Mouse (Mus musculus) E14TG2a.4 (cell line): Measurements from ENCODE around the gene Rab8a.

ENCODE experiments used
- H3K27me3 ChIP-seq: 2 replicates; pipeline ENCODE4 v1.6.1; 2014; ENCODE audit warnings: low read length, control low read depth; ENCODE audit not compliant: insufficient read depth
- H3K36me3 ChIP-seq: 2 replicates; pipeline ENCODE4 v1.6.1; 2014; ENCODE audit warnings: low read length, control low read depth; ENCODE audit not compliant: insufficient read depth
- H3K4me1 ChIP-seq: replicated peaks from 2 replicates; pipeline ENCODE4 v1.6.1; 2014; ENCODE audit warnings: low read depth, low read length, control low read depth
- H3K4me3 ChIP-seq: replicated peaks from 2 replicates; pipeline ENCODE4 v1.5.1; 2014; ENCODE audit warnings: mild to moderate bottlenecking, low read length
- H3K9me3 ChIP-seq: 2 replicates; pipeline ENCODE4 v1.6.1; 2014; ENCODE audit warnings: low read length, control low read depth
- CTCF ChIP-seq: conservative IDR thresholded peaks from 2 replicates; pipeline ENCODE4 v1.5.1; 2014; ENCODE audit warnings: low read length
- NANOG ChIP-seq: IDR thresholded peaks from 2 replicates; pipeline ENCODE4 v1.6.1; 2014; ENCODE audit warnings: borderline replicate concordance, low read length, mixed read lengths
- POU5F1 ChIP-seq: IDR thresholded peaks from 2 replicates; pipeline ENCODE4 v1.6.1; 2014; ENCODE audit warnings: low read length, borderline replicate concordance

Rab8a gene

DNA sequence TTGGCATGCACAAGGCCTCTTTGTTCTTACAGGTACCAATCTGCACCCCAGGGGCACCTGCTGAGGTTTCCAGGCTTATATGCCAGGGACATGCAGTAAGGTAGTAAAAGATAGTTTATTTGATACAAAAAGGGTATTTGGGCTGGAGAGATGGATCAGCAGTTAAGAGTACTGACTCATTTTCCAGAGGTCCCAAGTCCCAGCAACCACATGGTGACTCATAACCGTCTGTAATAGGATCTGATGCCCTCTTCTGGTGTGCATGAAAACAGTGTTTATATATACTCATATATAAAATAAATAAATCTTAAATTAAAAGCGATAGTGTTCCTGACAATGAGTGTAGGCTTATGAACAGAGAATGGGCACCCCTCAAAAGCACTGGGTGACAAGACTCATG, 2.9 kb upstream of the Rab8a start:
- Histone ChIP-seq H3K36me3 (peaks cover 47% of the 10 kb centered on the region), H3K27me3 (no peaks in the 10 kb centered on the region), H3K4me1 (peaks cover 60% of the 10 kb centered on the region), H3K4me3 (peak overlapping the region; percentile 83), H3K9me3 (no peaks in the 10 kb centered on the region)
- TF ChIP-seq POU5F1 (no peak), CTCF (no peak), NANOG (no peak)

DNA sequence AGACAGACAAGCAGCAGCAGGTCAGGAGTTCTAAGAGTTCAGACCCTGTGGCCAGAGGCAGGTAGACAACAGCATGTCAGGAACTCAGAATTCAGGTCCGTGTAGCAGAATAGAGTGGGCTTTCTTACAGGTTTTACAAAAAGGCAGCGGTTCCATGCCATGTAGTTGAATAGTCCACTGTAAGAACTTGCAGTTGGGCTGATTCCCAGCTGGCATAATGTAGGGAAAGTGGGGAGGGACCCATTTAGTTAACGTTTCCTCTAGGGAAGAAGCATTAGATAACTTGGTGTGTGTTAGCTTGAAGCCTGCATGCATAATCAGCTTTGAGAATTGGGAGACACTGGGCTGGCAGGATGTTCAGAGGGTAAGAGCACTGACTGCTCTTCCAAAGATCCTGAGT, 2.3 kb upstream of the Rab8a start:
- Histone ChIP-seq H3K4me1 (peaks cover 54% of the 10 kb centered on the region), H3K9me3 (no peaks in the 10 kb centered on the region), H3K27me3 (no peaks in the 10 kb centered on the region), H3K4me3 (peak overlapping the region; percentile 83; the same call in 1 of the 2 replicates), H3K36me3 (peaks cover 47% of the 10 kb centered on the region)
- no peak for TF ChIP-seq CTCF
- TF ChIP-seq POU5F1 = no peak
- no peak for TF ChIP-seq NANOG

DNA sequence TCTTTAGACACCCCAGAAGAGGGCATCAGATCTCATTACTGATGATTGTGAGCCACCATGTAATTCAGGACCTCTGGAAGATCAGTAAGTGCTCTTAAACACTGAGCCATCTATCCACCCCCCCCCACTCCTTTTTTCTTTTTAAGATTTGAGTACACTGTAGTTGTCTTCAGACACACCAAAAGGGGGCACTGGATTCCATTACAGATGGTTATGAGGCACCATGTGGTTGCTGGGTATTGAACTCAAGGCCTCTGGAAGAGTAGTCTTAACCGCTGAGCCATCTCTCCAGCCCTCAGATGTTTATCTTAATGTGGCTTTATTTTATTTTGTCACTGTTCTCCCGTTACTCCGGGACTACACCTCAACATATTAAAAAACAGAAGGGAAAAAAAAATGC, 993 bp upstream of the Rab8a start:
- H3K4me1 ChIP-seq = peaks cover 53% of the 10 kb centered on the region
- H3K36me3 ChIP-seq = peaks cover 44% of the 10 kb centered on the region
- no peaks in the 10 kb centered on the region for H3K27me3 ChIP-seq
- TF ChIP-seq CTCF = no peak
- TF ChIP-seq POU5F1 = no peak
- TF ChIP-seq NANOG = no peak
- H3K9me3 ChIP-seq = no peaks in the 10 kb centered on the region
- H3K4me3 ChIP-seq = peak overlapping the region; percentile 83

DNA sequence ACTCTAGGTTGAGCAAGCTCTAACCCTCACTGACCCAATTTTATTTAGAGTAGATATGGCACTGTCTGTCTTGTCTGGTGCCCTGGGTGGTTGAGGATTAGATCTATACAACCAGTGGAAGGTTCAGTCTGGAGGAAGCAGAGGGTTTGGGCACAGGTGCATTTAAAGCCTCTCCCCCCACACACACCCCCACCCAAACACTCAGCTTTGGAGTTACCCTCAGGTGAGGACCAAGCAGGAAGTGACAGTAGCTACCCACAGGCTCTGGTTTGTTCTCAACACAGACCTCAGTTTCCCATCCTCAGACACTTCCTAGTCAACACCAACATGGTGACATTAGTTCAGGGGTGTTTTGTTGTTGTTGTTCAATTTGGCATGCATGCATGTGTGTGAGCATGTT, 1.8 kb downstream of the Rab8a start:
- no peaks in the 10 kb centered on the region for H3K27me3 ChIP-seq
- no peaks in the 10 kb centered on the region for H3K9me3 ChIP-seq
- no peak overlapping the region for H3K4me3 ChIP-seq
- H3K4me1 ChIP-seq = peaks cover 30% of the 10 kb centered on the region
- peaks cover 43% of the 10 kb centered on the region for H3K36me3 ChIP-seq
- no peak for TF ChIP-seq CTCF
- no peak for TF ChIP-seq NANOG
- TF ChIP-seq POU5F1 = no peak

DNA sequence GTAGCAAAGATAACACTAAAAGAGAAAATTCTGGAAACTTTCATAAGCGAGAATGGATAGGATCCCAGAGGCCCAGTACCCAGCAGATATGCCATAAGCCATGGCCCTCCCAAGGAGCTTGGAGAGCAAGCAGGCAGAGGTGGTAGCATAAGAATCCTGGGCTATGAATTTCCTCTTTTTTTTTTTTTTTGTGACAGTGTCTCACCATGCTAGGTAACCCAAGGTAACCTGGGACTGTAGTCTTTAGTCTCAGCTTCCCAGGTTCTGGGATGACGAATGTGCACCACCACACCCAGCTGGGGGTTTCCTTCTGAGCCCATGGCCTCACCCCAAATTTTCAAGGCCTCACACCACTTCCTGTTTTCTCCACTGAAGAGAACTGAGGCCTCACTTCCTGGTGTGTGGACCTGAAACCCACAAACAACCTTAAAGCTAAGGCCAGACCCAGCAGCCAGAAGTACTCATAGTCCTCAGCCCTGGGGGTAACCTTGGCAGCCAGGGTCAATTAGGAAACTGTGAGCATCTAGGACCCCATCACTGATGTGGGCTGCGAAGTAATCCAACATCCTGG, 8.2 kb downstream of the Rab8a start:
- no peaks in the 10 kb centered on the region for H3K9me3 ChIP-seq
- no peak overlapping the region for H3K4me3 ChIP-seq
- no peaks in the 10 kb centered on the region for H3K27me3 ChIP-seq
- TF ChIP-seq NANOG (no peak), POU5F1 (no peak), CTCF (no peak)
- H3K36me3 ChIP-seq = peaks cover 86% of the 10 kb centered on the region
- H3K4me1 ChIP-seq = peaks cover 20% of the 10 kb centered on the region

DNA sequence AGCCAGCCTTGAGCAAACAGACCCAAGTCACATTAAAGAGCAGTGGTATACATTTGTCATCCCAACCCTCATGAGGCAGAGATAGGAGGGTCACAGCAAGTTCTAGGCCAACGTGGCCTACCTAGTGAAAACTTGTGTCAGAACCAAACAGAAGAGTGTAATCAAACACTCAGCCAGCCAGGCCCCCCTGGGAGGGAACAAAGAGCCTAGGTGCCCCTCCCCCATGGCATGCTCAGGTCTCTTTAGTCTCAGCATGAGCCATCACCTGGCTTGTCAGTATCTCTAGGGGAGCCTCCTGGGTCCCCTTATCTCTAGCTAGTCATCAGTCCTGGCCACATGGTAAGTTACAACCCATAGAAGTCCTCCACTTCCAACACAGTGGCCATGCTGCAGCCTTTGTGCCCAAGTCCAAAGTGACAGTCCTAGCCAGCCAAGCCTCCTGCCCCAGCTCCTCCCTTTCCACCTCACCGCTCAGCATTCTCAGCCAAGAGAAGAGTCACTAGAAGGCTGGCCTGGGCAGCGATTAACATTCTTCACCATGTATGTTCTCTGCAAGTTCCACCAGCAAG, 8.8 kb downstream of the Rab8a start:
- Histone ChIP-seq H3K9me3 (no peaks in the 10 kb centered on the region), H3K36me3 (peaks cover 86% of the 10 kb centered on the region), H3K4me3 (no peak overlapping the region), H3K27me3 (no peaks in the 10 kb centered on the region), H3K4me1 (peaks cover 20% of the 10 kb centered on the region)
- no peak for TF ChIP-seq CTCF
- no peak for TF ChIP-seq NANOG
- no peak for TF ChIP-seq POU5F1

DNA sequence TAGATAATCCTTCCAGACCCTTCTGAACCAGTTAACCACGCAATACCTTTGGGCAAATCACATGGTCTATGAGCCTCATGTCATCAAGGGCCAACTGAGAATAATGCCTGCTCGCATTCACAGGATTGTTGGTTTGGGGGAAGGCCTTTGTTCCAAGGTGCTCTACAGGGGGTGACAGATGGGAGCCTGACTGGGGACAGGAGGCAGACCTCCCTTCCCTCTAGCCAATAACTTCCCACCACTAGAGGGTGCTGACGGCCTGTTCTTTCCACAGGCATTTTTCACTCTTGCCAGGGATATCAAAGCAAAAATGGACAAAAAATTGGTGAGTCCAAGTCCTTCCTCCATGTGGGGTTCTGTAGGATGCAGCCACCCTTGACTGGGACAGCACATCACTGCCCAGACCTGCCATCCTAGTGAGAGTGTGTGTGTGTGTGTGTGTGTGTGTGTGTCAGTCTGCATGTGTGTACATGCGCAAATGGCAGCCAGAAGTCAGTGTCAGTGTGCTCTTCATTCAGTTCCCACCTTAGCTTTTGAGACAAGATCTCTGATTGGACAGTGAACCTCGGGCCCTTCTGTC, 16.4 kb downstream of the Rab8a start:
- TF ChIP-seq NANOG = no peak
- TF ChIP-seq POU5F1 = no peak
- peak; percentile 56 for TF ChIP-seq CTCF
- H3K4me1 ChIP-seq = peaks cover 10% of the 10 kb centered on the region
- H3K36me3 ChIP-seq = peaks cover 96% of the 10 kb centered on the region

DNA sequence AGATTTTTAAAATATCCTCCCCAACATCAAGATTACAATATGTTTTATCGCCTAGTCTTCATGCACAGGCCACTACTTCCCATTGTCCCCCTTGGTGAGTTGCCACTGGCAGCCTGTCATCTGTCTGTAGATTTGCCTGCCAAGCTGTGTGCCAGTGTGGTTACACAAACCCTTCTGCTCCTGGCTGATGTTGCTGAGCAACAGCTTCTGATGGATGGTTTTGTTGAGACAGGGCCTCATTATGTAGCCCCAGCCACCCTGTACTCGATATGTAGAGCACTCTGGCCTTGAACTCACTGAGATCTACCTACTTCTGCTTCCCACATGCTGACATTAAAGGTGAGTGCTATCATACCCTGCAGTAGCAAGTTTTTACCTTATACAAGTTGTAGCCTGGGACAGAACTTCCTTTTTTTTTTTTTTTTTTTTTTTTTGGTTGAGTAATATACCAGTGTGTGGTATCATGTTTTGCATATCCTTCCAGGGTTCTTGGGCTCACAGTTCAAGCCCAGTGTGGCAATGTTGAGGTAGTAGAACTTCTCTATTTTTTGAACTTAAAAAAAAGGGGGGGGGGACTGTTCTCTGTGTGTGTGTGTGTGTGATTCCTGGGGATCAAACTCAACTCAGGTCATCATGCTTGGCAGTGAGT, 22.7 kb downstream of the Rab8a start:
- Histone ChIP-seq H3K27me3 (no peaks in the 10 kb centered on the region), H3K4me3 (no peak overlapping the region), H3K36me3 (peaks cover 38% of the 10 kb centered on the region), H3K4me1 (no peaks in the 10 kb centered on the region), H3K9me3 (no peaks in the 10 kb centered on the region)
- TF ChIP-seq NANOG = no peak
- TF ChIP-seq POU5F1 = no peak
- no peak for TF ChIP-seq CTCF

More for the DNA sequence above, 16.4 kb downstream of the Rab8a start:
- no peaks in the 10 kb centered on the region for H3K9me3 ChIP-seq
- no peak overlapping the region for H3K4me3 ChIP-seq
- no peaks in the 10 kb centered on the region for H3K27me3 ChIP-seq
